Mouse (Mus musculus): ENCODE measurements at regions not wholly inside any gene's neighbourhood (a gene's known extent, or its start where the extent isn't known, plus 50 kb on each side); places are given as distances from the start of the nearest gene placed in this dataset.

DNA sequence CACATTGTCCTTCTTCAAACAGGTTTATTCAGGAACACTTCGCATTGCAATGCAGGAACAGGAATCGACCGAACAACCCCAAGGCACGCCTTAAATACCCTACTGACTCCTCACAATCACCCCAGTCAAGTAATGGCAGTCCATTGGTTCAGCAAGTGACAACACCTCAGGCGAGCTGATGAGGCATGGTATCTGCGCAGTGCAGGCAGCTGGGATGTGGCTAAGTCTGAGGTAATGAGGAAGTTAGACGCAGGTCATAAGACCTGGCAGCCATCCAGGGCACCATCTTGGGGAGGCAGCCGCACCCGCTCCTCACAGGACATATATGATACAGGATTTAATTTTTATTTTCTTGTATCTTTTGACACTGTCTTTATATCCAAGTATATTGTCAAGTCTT is 1251.6 kb downstream of the Basp1 start:
- no peak for DNase-seq (ENCODE audit: low read depth, low spot score)

- no peak for DNase-seq (ENCODE audit: low read depth, low spot score)
These were observed 1255.7 kb downstream of the Basp1 start for GRCm38 (mm10) chr15:24157700-24158350.

DNA sequence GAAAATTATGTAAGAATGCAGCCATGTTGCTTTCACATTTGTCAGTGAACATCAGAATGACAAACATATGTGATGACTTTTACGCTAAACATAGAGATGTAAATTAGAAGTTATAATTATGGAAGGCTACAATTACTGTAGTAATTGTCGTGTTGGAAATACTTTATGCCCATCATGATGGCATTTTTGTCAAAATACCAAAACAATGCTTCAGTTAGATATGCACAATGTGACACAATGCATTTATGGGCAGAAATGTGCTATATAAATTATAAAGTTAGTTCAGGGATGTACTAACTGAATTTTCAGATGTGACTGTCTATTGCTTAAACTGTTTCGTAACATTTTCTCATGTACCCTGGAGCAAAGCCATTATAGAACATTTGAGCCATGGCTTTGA is 1259.3 kb downstream of the Basp1 start:
- DNase-seq (ENCODE audit: low read depth, low spot score), result no peak

GRCm38 (mm10) chr15:24124241-24124640 is 1289.3 kb downstream of the Basp1 start:
- no peak for DNase-seq (ENCODE audit: low read depth, low spot score)

- DNase-seq (ENCODE audit: low read depth, low spot score), result no peak
These were observed 1327.3 kb downstream of the Basp1 start for GRCm38 (mm10) chr15:24086267-24086666.

- DNase-seq (ENCODE audit: low read depth, low spot score), result no peak
These were observed 1360.4 kb downstream of the Basp1 start for GRCm38 (mm10) chr15:24053197-24053596.

DNA sequence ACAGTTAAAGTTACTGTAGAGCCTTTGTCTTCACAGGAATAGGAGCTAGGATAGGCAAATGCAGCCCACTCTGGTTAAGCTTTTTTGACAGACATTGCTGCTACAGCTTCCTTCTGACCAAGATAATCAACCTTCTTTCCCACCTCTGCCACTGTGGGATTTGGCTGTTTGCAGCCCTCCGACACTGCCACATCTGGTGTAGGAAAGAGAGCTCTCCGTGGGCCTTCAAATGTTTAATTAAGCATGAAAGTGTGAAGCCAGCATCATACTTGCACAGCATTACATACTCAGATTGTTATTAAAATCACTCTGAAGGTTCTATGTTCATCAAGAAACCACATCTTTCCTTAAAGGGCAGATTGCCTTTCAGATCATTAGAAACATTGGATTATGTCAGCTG is 1372.7 kb downstream of the Basp1 start:
- no peak for DNase-seq (ENCODE audit: low read depth, low spot score)

GRCm38 (mm10) chr15:24039174-24039573 is 1374.4 kb downstream of the Basp1 start:
- DNase-seq (ENCODE audit: low read depth, low spot score), result peak; percentile 34

DNA sequence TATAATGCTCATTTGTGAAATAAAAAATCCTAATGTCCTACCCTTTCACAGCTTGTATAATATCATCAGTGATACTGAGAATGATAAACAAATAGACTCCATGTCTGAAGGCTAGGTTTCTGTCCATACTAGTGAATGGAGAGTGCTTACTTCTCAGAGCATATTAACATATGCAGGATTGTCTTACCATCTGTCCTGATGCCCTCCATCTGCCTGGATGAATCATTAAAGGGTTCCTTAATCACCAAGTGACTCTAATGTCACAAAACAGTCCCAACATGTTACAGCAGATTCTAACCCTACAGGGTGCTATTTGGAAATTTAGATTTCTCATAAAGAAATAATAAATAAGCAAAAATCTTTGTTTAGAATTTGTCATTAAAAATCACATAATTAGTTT is 1391.4 kb downstream of the Basp1 start:
- DNase-seq (ENCODE audit: low read depth, low spot score), result no peak

- DNase-seq (ENCODE audit: low read depth, low spot score), result peak; percentile 35
These were observed 1408.9 kb downstream of the Basp1 start for GRCm38 (mm10) chr15:24004711-24005110.

DNA sequence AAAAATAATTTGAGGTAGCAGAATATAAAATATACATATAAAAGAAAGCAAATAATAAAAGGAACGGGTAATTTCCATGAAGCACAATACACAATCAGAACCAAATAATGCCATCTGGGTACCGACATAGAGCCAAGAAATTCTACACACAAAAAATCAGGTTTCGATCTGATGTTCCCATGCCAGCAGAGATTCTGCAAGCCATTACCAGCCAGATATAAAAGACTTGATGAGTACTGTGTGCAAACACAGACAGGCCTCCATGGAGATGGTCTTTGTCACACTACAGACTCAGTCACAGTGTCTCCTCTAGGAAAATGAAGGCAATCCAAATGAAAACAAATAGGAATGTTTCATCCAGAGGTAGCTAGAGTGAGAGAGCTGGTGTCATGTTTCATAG is 1430.7 kb downstream of the Cdh18 start:
- no peak for DNase-seq (ENCODE audit: low read depth, low spot score)
